Mouse (Mus musculus) limb, embryonic 15.5 days (tissue): ENCODE measurements around the gene Nsun6. TPM values are rescaled to one million over a fixed set of nuclear protein-coding genes. Genes with fewer than 3 reads are reported as not detected.

Experiments
- ATAC-seq: fragments of 200-750 bp; cut with Nextera tagmentation; 2 replicates; pipeline ENCODE4 v1.8.0; 2017; ENCODE audit warnings: low read depth, moderate TSS enrichment; ENCODE audit not compliant: insufficient number of reproducible peaks, low FRiP score, low TSS enrichment
- H3K27ac ChIP-seq: fragments of 300-500 bp; sonication (generic); 2 replicates; pipeline ENCODE4 v1.5.1; 2015; ENCODE audit warnings: moderate library complexity, mild to moderate bottlenecking, inconsistent platforms
- H3K27me3 ChIP-seq: fragments of 300-500 bp; sonication (generic); 2 replicates; pipeline ENCODE4 v1.6.1; 2015; ENCODE audit warnings: inconsistent platforms
- H3K36me3 ChIP-seq: fragments of 300-500 bp; sonication (generic); 2 replicates; pipeline ENCODE4 v1.6.1; 2015; ENCODE audit warnings: inconsistent platforms
- H3K4me1 ChIP-seq: fragments of 300-500 bp; sonication (generic); 2 replicates; pipeline ENCODE4 v1.6.1; 2015; ENCODE audit warnings: inconsistent platforms
- H3K4me2 ChIP-seq: fragments of 300-500 bp; sonication (generic); 2 replicates; pipeline ENCODE4 v1.6.1; 2015; ENCODE audit warnings: mild to moderate bottlenecking, inconsistent platforms
- H3K4me3 ChIP-seq: fragments of 300-500 bp; sonication (generic); 2 replicates; pipeline ENCODE4 v1.5.1; 2015; ENCODE audit warnings: mild to moderate bottlenecking, inconsistent platforms
- H3K9ac ChIP-seq: fragments of 300-500 bp; sonication (generic); 2 replicates; pipeline ENCODE4 v1.6.1; 2015; ENCODE audit warnings: inconsistent platforms
- H3K9me3 ChIP-seq: fragments of 300-500 bp; sonication (generic); 2 replicates; pipeline ENCODE4 v1.6.1; 2016; ENCODE audit warnings: inconsistent platforms
- WGBS: fragments of 180-500 bp; shearing (Covaris S2); methylation state at CpG from one replicate; pipeline ENCODE4 v1.1.7; 2015; 5-methylcytosine and 5-hydroxymethylcytosine counted together
- polyA plus RNA-seq: library from polyadenylated mRNA; unstranded; fragments of >200 nt; fragmentation: Nextera tagmentation; extraction: Ambion mirVana; gene quantifications from 2 replicates; pipeline ENCODE4 v1.2.1, GENCODE M21; 2015

Nsun6 gene
- polyA plus RNA-seq, 1 experiment from 2014 or later: 12.9 TPM

- no peaks in the 10 kb centered on the region for H3K27me3 ChIP-seq
- peak overlapping the region; percentile 96 for H3K27ac ChIP-seq
- peak overlapping the region; percentile 86 for H3K4me3 ChIP-seq
- H3K9ac ChIP-seq: peak overlapping the region; percentile 87
- under 1% methylated on average over 15 of the region's 15 CpGs for WGBS
- H3K4me2 ChIP-seq: peak overlapping the region; percentile 46
- peaks cover 17% of the 10 kb centered on the region for H3K4me1 ChIP-seq
- H3K9me3 ChIP-seq: no peaks in the 10 kb centered on the region
- H3K36me3 ChIP-seq: no peaks in the 10 kb centered on the region
- no peak for ATAC-seq
Measured at GRCm38 (mm10) chr2:15055741-15056151, 877 bp upstream of the Nsun6 start.

GRCm38 (mm10) chr2:15054496-15054895 lies 373 bp downstream of the Nsun6 start:
- Histone ChIP-seq H3K4me3 (peak overlapping the region; percentile 86), H3K9me3 (no peaks in the 10 kb centered on the region), H3K27me3 (no peaks in the 10 kb centered on the region), H3K36me3 (no peaks in the 10 kb centered on the region), H3K4me2 (peak overlapping the region; percentile 50), H3K4me1 (peaks cover 17% of the 10 kb centered on the region), H3K27ac (peak overlapping the region; percentile 96), H3K9ac (peak overlapping the region; percentile 60)
- 17% methylated on average over 10 of the region's 10 CpGs for WGBS
- peak; percentile 9; the same call in 1 of the 2 replicates for ATAC-seq

- peak within 1 kb of the TSS; percentile 79 for H3K27ac ChIP-seq
- H3K27me3 ChIP-seq: no peaks in the 10 kb centered on the region
- H3K9ac ChIP-seq: peak within 1 kb of the TSS; percentile 67
- WGBS: 6% methylated on average over 20 of the region's 20 CpGs
- H3K4me1 ChIP-seq: peaks cover 3% of the 10 kb centered on the region
- no peaks in the 10 kb centered on the region for H3K9me3 ChIP-seq
- peak within 1 kb of the TSS; percentile 54 for H3K4me2 ChIP-seq
- H3K36me3 ChIP-seq: no peaks in the 10 kb centered on the region
- peak; percentile 92 for ATAC-seq
- H3K4me3 ChIP-seq: peak within 1 kb of the TSS; percentile 64
Measured at GRCm38 (mm10) chr2:15049117-15049873, 5.6 kb downstream of the Nsun6 start, which contains the start of gene Arl5b. Gene Arl5b, plus strand, starts transcription at chr2:15049395.

GRCm38 (mm10) chr2:15040326-15040725 lies 14.5 kb downstream of the Nsun6 start:
- no peak overlapping the region for H3K27ac ChIP-seq
- no peaks in the 10 kb centered on the region for H3K9me3 ChIP-seq
- no peaks in the 10 kb centered on the region for H3K36me3 ChIP-seq
- no peak overlapping the region for H3K9ac ChIP-seq
- no peak for ATAC-seq
- no peaks in the 10 kb centered on the region for H3K4me1 ChIP-seq
- H3K4me2 ChIP-seq: no peak overlapping the region
- 60% methylated on average over 5 of the region's 5 CpGs for WGBS
- no peaks in the 10 kb centered on the region for H3K27me3 ChIP-seq
- no peak overlapping the region for H3K4me3 ChIP-seq

GRCm38 (mm10) chr2:15038705-15039104 lies 16.2 kb downstream of the Nsun6 start:
- 79% methylated on average over 6 of the region's 6 CpGs for WGBS
- Histone ChIP-seq H3K36me3 (no peaks in the 10 kb centered on the region), H3K4me1 (no peaks in the 10 kb centered on the region), H3K4me2 (no peak overlapping the region), H3K9me3 (no peaks in the 10 kb centered on the region), H3K27ac (no peak overlapping the region), H3K4me3 (no peak overlapping the region), H3K27me3 (no peaks in the 10 kb centered on the region), H3K9ac (no peak overlapping the region)
- ATAC-seq: no peak

- H3K4me1 ChIP-seq: no peaks in the 10 kb centered on the region
- no peak overlapping the region for H3K27ac ChIP-seq
- H3K9me3 ChIP-seq: no peaks in the 10 kb centered on the region
- no peaks in the 10 kb centered on the region for H3K27me3 ChIP-seq
- H3K4me2 ChIP-seq: no peak overlapping the region
- H3K36me3 ChIP-seq: no peaks in the 10 kb centered on the region; the same call in 1 of the 2 replicates
- 89% methylated on average over 1 of the region's 1 CpGs for WGBS
- no peak for ATAC-seq
- no peak overlapping the region for H3K4me3 ChIP-seq
- H3K9ac ChIP-seq: no peak overlapping the region
Measured at GRCm38 (mm10) chr2:15027816-15028215, 27.1 kb downstream of the Nsun6 start.

GRCm38 (mm10) chr2:15026817-15027216 lies 28.1 kb downstream of the Nsun6 start:
- WGBS: 74% methylated on average over 3 of the region's 3 CpGs
- 0 out of 2 replicates have a peak overlapping the region, but pooled peaks have one; percentile 47 for H3K27ac ChIP-seq

GRCm38 (mm10) chr2:15008072-15008471 lies 46.8 kb downstream of the Nsun6 start:
- Histone ChIP-seq H3K4me2 (no peak overlapping the region), H3K9ac (no peak overlapping the region), H3K27me3 (no peaks in the 10 kb centered on the region), H3K4me1 (no peaks in the 10 kb centered on the region), H3K36me3 (0 out of 2 replicates have a peak, but pooled peaks cover 4% of the 10 kb centered on the region), H3K9me3 (no peaks in the 10 kb centered on the region), H3K4me3 (no peak overlapping the region), H3K27ac (no peak overlapping the region)
- whole genome bisulfite sequencing: 97% methylated on average over 1 of the region's 1 CpGs
- no peak for ATAC-seq

More at GRCm38 (mm10) chr2:15026817-15027216, 28.1 kb downstream of the Nsun6 start:
- ATAC-seq: no peak
- H3K4me3 ChIP-seq: no peak overlapping the region
- H3K27me3 ChIP-seq: no peaks in the 10 kb centered on the region
- H3K4me1 ChIP-seq: no peaks in the 10 kb centered on the region
- no peak overlapping the region for H3K9ac ChIP-seq
- no peaks in the 10 kb centered on the region for H3K9me3 ChIP-seq
- no peak overlapping the region for H3K4me2 ChIP-seq
- no peaks in the 10 kb centered on the region; the same call in 1 of the 2 replicates for H3K36me3 ChIP-seq

- H3K36me3 ChIP-seq: 0 out of 2 replicates have a peak, but pooled peaks cover 4% of the 10 kb centered on the region
- no peak overlapping the region for H3K4me2 ChIP-seq
- 74% methylated on average over 3 of the region's 3 CpGs for WGBS
- no peaks in the 10 kb centered on the region for H3K9me3 ChIP-seq
- no peak for ATAC-seq
- H3K4me3 ChIP-seq: no peak overlapping the region
- no peak overlapping the region for H3K27ac ChIP-seq
- H3K27me3 ChIP-seq: no peaks in the 10 kb centered on the region
- H3K9ac ChIP-seq: no peak overlapping the region
- no peaks in the 10 kb centered on the region for H3K4me1 ChIP-seq
Measured at GRCm38 (mm10) chr2:15007531-15007930, 47.3 kb downstream of the Nsun6 start.

GRCm38 (mm10) chr2:14997836-14998235 lies 57.0 kb downstream of the Nsun6 start:
- Histone ChIP-seq H3K4me1 (no peaks in the 10 kb centered on the region), H3K27me3 (no peaks in the 10 kb centered on the region), H3K36me3 (peaks cover 9% of the 10 kb centered on the region; the same call in 1 of the 2 replicates), H3K9me3 (no peaks in the 10 kb centered on the region), H3K4me3 (no peak overlapping the region), H3K27ac (no peak overlapping the region), H3K4me2 (no peak overlapping the region), H3K9ac (no peak overlapping the region)
- ATAC-seq: no peak
- WGBS: 81% methylated on average over 5 of the region's 5 CpGs

- no peak overlapping the region for H3K4me2 ChIP-seq
- H3K4me3 ChIP-seq: no peak overlapping the region
- no peaks in the 10 kb centered on the region for H3K4me1 ChIP-seq
- peaks cover 9% of the 10 kb centered on the region; the same call in 1 of the 2 replicates for H3K36me3 ChIP-seq
- H3K27me3 ChIP-seq: no peaks in the 10 kb centered on the region
- WGBS: 89% methylated on average over 4 of the region's 4 CpGs
- no peak overlapping the region for H3K27ac ChIP-seq
- no peaks in the 10 kb centered on the region for H3K9me3 ChIP-seq
- H3K9ac ChIP-seq: no peak overlapping the region
- no peak for ATAC-seq
Measured at GRCm38 (mm10) chr2:14996036-14996435, 58.8 kb downstream of the Nsun6 start.

GRCm38 (mm10) chr2:14992531-14992930 lies 62.3 kb downstream of the Nsun6 start:
- Histone ChIP-seq H3K4me1 (no peaks in the 10 kb centered on the region; the same call in 1 of the 2 replicates), H3K9me3 (no peaks in the 10 kb centered on the region), H3K4me3 (no peak overlapping the region), H3K9ac (no peak overlapping the region), H3K36me3 (peaks cover 5% of the 10 kb centered on the region; the same call in 1 of the 2 replicates), H3K27me3 (no peaks in the 10 kb centered on the region), H3K27ac (no peak overlapping the region), H3K4me2 (no peak overlapping the region)
- ATAC-seq: no peak
- 91% methylated on average over 4 of the region's 4 CpGs for WGBS
